Mouse (Mus musculus) heart, postnatal 10 days (tissue): ENCODE measurements at regions not wholly inside any gene's neighbourhood (a gene's known extent, or its start where the extent isn't known, plus 50 kb on each side); places are given as distances from the start of the nearest gene placed in this dataset.

Source experiments
- DNase-seq, 2 experiments: peaks; one replicate each; pipeline ENCODE4 v3.0.0; 2021
- intact Hi-C: fragments of 180-260 bp; cut with DNase I; formaldehyde crosslinking; loops from one replicate; pipeline ENCODE4 v1.15.1; 2025

DNA sequence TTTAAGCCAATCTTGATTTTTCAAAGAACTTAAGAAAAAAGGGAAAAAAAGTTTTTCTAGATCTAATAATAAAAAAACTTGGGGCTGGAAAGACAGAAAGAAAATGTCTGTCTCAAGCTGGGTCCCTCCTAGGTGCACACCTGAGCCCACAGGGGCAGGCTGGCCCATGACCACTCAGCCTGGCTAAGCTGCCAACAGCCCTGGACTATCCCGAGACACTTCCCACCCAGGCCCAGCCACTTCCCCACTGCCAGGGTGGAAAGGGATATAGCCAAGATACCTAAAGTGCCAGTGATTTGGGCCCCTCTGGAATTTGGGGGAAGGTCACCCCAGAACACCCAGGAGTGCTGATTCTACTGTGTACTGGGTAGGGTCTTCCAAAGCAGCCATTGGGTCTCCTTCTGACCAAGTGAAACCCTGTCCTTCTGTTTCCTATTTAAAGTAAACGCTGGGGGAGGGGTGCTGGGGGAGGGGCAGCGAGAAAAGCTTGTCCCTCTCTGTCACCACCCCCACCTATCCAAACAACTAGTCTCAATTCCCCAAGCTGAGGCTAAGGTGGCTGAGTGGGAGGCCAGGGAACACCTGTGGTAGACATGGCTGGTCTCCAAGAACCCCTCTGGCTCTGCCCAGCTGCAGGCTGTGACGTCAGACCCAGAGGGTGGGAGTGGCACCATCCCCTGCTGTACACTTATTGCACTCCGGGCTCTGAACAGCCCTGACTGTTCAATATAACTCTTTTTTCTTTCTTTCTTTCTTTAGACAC, 62.6 kb downstream of the Mcfd2 start:
- DNase-seq, result peak in 1 of 2 experiments; percentile 29
- intact Hi-C loops, result no loop called here

DNA sequence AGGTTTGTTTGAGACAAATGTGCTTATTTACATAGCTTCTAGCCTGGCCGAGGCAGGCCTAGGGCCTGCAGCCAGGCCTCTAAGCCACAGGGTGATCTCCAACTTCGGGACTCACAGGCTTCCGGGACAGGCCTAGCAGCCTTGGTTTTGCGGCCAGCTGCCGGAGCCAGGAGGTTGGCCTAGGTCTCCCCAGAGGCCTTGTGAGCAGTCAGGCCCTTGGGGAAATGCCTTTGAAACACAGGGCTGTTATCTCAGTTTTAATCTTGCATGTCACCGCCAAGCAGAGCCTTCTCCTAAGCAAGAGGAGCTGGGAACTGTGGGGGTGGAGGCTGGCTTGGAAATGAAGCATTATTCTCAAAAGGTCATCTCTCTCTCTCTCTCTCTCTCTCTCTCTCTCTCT, 63.2 kb downstream of the Mcfd2 start:
- peak; percentile 80 to 82 for DNase-seq
- intact Hi-C loops, result no loop called here

DNA sequence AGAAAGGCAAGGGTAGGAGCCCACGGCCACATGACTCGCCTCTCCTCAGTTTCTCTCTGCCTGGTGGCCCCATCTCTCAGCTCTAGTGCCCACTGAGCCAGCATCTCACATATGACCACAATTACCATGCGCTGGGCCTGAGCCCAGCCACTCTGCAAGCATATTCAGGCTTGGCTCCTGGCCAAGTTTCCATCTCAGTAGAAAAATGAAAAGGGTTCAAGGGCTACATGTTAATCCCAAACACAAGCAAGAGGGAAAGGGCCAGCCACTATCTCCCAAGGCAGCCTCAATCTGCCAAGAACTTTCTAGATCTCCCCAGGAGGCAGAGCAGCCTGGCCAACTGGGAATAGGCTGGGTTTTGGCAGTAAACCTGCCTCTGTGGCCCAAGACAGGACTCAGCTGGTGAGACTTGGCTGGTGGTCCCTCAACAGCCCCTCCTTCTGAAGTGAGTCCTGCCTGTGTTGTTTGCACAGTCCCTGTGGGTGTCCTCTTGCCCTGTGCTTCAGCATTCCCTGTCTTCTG, 65.0 kb downstream of the Mcfd2 start:
- DNase-seq, result peak; percentile 73 to 75
- intact Hi-C loops, result no loop called here

DNA sequence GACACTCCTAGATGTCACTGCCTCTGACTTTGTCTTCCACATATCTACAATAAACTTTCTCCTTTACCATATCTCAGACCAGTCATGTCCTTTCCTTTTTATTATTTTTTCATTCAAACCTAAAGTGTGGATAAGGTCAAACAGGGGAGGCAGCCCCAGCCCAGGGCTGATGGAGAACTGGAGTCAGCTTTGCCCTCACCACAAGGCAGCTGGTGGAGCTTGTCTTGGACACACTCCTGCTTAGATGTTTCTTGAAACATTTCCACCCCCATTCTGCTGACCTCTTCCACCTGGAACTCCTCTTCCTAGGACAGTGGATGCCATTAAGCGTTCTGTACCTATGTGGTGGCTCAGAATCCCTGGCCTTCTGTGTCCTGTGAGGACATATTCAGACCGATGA, 65.6 kb downstream of the Mcfd2 start:
- intact Hi-C loops, result no loop called here
- no peak for DNase-seq

DNA sequence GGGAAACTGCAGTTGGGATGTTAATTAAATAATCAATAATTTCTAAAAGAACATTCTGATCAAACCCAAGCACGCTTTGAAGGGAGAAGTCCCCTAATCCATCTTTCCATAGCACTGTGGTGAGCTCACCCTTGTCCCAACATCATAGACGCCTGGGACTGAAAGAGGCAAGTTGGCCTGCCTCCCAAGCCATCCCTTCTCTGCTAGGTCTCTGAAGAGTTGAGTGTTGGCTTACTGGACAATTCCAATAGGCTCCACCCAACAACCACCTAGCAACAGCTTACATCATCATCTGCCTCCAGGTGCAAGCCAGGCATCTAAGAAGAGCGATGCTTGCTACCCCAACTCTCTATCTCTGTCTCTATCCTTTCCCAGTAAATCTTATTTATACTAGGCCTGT, 66.6 kb downstream of the Mcfd2 start:
- DNase-seq, result no peak
- intact Hi-C loops, result no loop called here

DNA sequence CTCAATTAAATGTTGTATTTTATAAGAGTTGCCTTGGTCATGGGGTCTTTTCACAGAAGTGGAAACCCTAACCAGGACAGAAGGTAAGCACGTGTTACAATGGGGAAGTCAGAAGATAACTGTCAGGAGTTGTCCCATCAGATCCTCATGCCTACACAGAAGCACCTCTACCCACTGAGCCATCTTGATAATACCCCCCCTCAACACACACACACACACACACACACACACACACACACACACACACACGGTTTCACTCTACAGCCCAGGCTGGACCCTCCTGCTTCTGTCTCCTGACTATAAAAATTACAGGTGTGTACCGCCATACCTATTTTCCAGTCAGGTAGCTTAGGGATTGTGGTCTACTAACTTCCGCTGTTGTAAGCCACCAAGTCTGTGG, 68.3 kb downstream of the Mcfd2 start:
- intact Hi-C loops, result no loop called here
- no peak for DNase-seq

DNA sequence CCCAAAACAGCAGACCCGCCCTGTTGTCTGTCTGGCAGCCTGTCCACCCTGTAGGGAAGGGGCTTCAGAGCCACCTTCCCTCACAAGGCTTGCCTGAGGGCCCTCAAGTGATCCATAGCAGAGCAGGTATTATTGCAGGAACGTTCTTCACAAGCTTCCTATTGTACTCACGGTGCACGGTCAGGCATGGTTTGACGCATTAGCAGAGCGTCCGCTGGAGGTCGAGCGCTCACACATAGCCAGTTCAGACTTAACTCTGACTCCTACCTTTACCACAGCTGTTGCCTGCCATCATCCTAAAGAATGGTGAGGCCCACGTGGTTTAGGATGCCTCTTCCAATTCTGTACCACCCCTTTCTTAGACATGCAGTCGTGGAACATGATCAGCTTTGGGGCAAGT, 71.1 kb downstream of the Mcfd2 start:
- DNase-seq, result no peak
- intact Hi-C loops, result no loop called here

DNA sequence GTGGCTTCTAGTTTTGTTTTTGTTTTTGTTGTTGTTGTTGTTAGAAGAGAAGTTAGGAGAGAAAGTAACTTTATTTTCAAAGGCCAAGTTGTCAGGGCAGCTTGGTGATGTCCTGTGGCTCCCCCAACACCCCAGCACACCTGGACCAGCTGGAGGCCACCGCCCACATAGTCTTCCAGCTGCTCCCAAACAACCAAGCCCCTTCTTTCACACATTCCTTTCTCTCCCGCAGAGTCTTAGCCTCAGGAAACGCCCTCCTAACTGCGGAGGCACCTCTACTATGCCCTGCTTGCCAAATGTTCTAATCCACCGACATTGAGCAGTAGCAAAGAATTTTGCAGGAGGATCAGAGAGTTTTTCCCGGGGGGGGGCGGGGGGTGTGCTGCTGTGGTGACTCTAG, 72.3 kb downstream of the Mcfd2 start:
- DNase-seq, result no peak
- intact Hi-C loops, result no loop called here

DNA sequence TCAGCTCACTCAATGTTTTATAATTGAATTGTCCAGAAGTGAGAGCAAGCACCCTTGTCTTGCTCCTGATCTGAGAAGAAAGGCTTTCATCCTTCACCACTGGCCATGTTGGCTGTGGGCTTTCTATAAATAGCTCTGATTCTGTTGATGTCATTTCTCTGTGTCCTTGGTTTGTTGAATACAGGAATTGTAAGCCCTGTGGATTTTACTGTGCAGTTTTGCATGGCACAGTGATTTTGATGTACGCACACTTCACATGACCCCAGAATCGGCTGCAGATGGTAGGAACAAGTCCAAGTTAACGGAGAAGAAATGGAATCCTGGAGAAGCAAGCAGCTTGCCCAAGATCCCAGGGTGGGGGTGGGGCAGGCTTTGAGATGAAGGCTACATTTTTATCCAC, 76.1 kb downstream of the Mcfd2 start:
- intact Hi-C loops, result no loop called here
- DNase-seq, result no peak
